Mouse (Mus musculus): ENCODE measurements around the gene Gm21411. TPM values are rescaled to one million over a fixed set of nuclear protein-coding genes. Genes with fewer than 3 reads are reported as not detected.

Gene Gm21411
- polyA plus RNA-seq, 1 experiment from 2014 or later, result not detected

Other genes with a start within 250 kb of the Gm21411 start
- gene Zfp989, start 62.4 kb upstream of the Gm21411 start, polyA plus RNA-seq (2015; fragmentation: Nextera tagmentation; extraction: Ambion mirVana), result not detected in 2 replicates
- gene Rex2, start 112.3 kb upstream of the Gm21411 start, polyA plus RNA-seq (2015; fragmentation: Nextera tagmentation; extraction: Ambion mirVana), result not detected in 2 replicates
- gene Zfp991, start 222.4 kb upstream of the Gm21411 start, polyA plus RNA-seq (2015; fragmentation: Nextera tagmentation; extraction: Ambion mirVana), result 1.9 and 2.1 TPM in 2 replicates